In the genomic region with DNA sequence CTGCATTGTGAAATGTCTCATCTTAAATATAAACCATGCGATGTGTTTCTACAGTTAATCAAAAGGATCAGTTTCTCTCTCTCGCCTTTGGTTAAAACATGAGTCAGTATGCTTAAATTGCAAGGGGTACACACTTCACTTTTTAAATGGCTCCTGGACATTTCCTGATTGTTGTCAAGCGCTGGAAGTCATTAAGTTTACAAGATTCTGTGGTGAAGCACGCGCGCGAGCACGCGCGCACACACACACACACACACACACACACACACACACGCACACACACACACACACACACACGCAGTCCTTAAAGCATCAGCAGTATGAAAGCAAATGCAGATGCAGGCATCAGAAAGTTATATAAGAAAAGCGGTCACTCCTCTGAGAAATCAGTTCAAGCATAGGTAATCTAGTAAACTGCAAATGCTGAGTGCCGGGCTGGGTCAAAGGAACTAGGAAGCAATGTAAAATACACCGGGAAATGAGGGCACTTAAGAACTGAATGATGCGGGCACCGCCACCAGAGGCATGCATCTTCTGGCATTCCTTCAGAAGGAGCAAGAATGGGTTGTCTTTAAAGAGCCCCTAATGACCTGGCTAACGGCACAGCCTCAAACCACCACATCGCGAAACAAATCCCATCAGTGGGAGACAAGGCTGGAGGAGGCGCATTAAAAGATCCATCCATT, we compare ENCODE assay signal across 8 mouse cellular contexts. TPM values are rescaled to one million over a fixed set of nuclear protein-coding genes. Genes with fewer than 3 reads are reported as not detected.
DNase-seq lines count a peak whose midpoint lies in the region; ATAC-seq and TF ChIP-seq lines count a peak whose summit lies in the region.

No protein-coding gene starts in this region.

- WGBS in neural tube, embryonic 11.5 days, result 11% methylated on average over 21 of the region's 21 CpGs
- 8% methylated on average over 21 of the region's 21 CpGs for WGBS in forebrain, embryonic 16.5 days
- 4% methylated on average over 21 of the region's 21 CpGs for WGBS in limb, embryonic 13.5 days
- 9% methylated on average over 21 of the region's 21 CpGs for WGBS in midbrain, embryonic 13.5 days

- H3K4me2 ChIP-seq in neural tube, embryonic 11.5 days (ENCODE audit: low read depth), result peak overlapping the region; percentile 63
- peak overlapping the region; percentile 75 for H3K4me2 ChIP-seq in forebrain, embryonic 16.5 days (ENCODE audit: low read length)
- H3K4me2 ChIP-seq in limb, embryonic 13.5 days (replicated peaks), result peak overlapping the region; percentile 82
- peak overlapping the region; percentile 70 for H3K4me2 ChIP-seq in midbrain, embryonic 13.5 days (replicated peaks)

- no peak for TF ChIP-seq CTCF in bone marrow macrophage, adult 2 months (IDR thresholded peaks at IDR 0.05; ENCODE audit: low read depth, low read length)

- H3K27me3 ChIP-seq in neural tube, embryonic 11.5 days (ENCODE audit: control insufficient read depth, insufficient read depth, low read length), result no peaks in the 10 kb centered on the region
- no peaks in the 10 kb centered on the region for H3K27me3 ChIP-seq in forebrain, embryonic 16.5 days (replicated peaks; ENCODE audit: control insufficient read depth, insufficient read depth, low read length)
- no peaks in the 10 kb centered on the region for H3K27me3 ChIP-seq in limb, embryonic 13.5 days
- H3K27me3 ChIP-seq in midbrain, embryonic 13.5 days, result no peaks in the 10 kb centered on the region

- H3K27ac ChIP-seq in neural tube, embryonic 11.5 days (ENCODE audit: low read depth, low read length), result no peak overlapping the region
- peak overlapping the region; percentile 84 for H3K27ac ChIP-seq in bone marrow macrophage, adult 2 months (ENCODE audit: insufficient read depth, low read depth, low read length)
- H3K27ac ChIP-seq in forebrain, embryonic 16.5 days (ENCODE audit: low read length), result no peak overlapping the region; the same call in 1 of the 2 replicates
- peak overlapping the region; percentile 92 for H3K27ac ChIP-seq in limb, embryonic 13.5 days
- H3K27ac ChIP-seq in midbrain, embryonic 13.5 days, result peak overlapping the region; percentile 92

- DNase-seq in neural tube, embryonic 11.5 days (ENCODE audit: low spot score), result no peak
- DNase-seq in neural tube, embryonic 10.5 days (ENCODE audit: extremely low spot score, low spot score), result no peak
- no peak for DNase-seq in urinary bladder, adult 2 months (ENCODE audit: low spot score)
- DNase-seq in adrenal gland, postnatal 10 days, result no peak

- no peaks in the 10 kb centered on the region; the same call in 1 of the 2 replicates for H3K36me3 ChIP-seq in neural tube, embryonic 11.5 days (ENCODE audit: control insufficient read depth, insufficient read depth, low read length)
- H3K36me3 ChIP-seq in forebrain, embryonic 16.5 days (ENCODE audit: control insufficient read depth, insufficient read depth), result peaks cover under 1% of the 10 kb centered on the region; the same call in 1 of the 2 replicates
- H3K36me3 ChIP-seq in limb, embryonic 13.5 days, result peaks cover 11% of the 10 kb centered on the region
- peaks cover 3% of the 10 kb centered on the region for H3K36me3 ChIP-seq in midbrain, embryonic 13.5 days

- peaks cover 7% of the 10 kb centered on the region; the same call in 1 of the 2 replicates for H3K4me1 ChIP-seq in neural tube, embryonic 11.5 days (ENCODE audit: control insufficient read depth, insufficient read depth, low read length)
- H3K4me1 ChIP-seq in bone marrow macrophage, adult 2 months (ENCODE audit: control insufficient read depth, insufficient read depth, low read length), result peaks cover 26% of the 10 kb centered on the region
- H3K4me1 ChIP-seq in forebrain, embryonic 16.5 days (replicated peaks; ENCODE audit: control insufficient read depth, insufficient read depth, low read length), result peaks cover 22% of the 10 kb centered on the region
- peaks cover 28% of the 10 kb centered on the region for H3K4me1 ChIP-seq in limb, embryonic 13.5 days
- peaks cover 39% of the 10 kb centered on the region for H3K4me1 ChIP-seq in midbrain, embryonic 13.5 days (replicated peaks)

- TF ChIP-seq POLR2A in bone marrow macrophage, adult 2 months (IDR thresholded peaks at IDR 0.05; ENCODE audit: borderline replicate concordance, low read depth, low read length), result no peak

- H3K9me3 ChIP-seq in neural tube, embryonic 11.5 days (ENCODE audit: control insufficient read depth, low read length), result no peaks in the 10 kb centered on the region
- no peaks in the 10 kb centered on the region for H3K9me3 ChIP-seq in forebrain, embryonic 16.5 days (ENCODE audit: control insufficient read depth, low read length)
- H3K9me3 ChIP-seq in limb, embryonic 13.5 days, result no peaks in the 10 kb centered on the region
- no peaks in the 10 kb centered on the region for H3K9me3 ChIP-seq in midbrain, embryonic 13.5 days

- H3K9ac ChIP-seq in neural tube, embryonic 11.5 days (ENCODE audit: low read length), result peak overlapping the region; percentile 72
- H3K9ac ChIP-seq in forebrain, embryonic 16.5 days (replicated peaks; ENCODE audit: low read depth, low read length), result peak overlapping the region; percentile 90
- H3K9ac ChIP-seq in limb, embryonic 13.5 days, result peak overlapping the region; percentile 82
- peak overlapping the region; percentile 90 for H3K9ac ChIP-seq in midbrain, embryonic 13.5 days (replicated peaks)

- no peak for ATAC-seq in neural tube, embryonic 11.5 days (ENCODE audit: insufficient read depth, low FRiP score, low TSS enrichment)
- ATAC-seq in forebrain, embryonic 16.5 days, result peak; percentile 26; the same call in 1 of the 2 replicates
- peak; percentile 13; the same call in 1 of the 2 replicates for ATAC-seq in limb, embryonic 13.5 days (ENCODE audit: low FRiP score, low read depth)
- ATAC-seq in midbrain, embryonic 13.5 days, result no peak

- peak overlapping the region; percentile 59 for H3K4me3 ChIP-seq in neural tube, embryonic 11.5 days (ENCODE audit: low read depth, low read length)
- H3K4me3 ChIP-seq in bone marrow macrophage, adult 2 months (ENCODE audit: insufficient read depth, low read length), result peak overlapping the region; percentile 81
- H3K4me3 ChIP-seq in forebrain, embryonic 16.5 days (replicated peaks; ENCODE audit: low read length), result peak overlapping the region; percentile 86
- peak overlapping the region; percentile 89 for H3K4me3 ChIP-seq in limb, embryonic 13.5 days
- H3K4me3 ChIP-seq in midbrain, embryonic 13.5 days (replicated peaks), result peak overlapping the region; percentile 97

RNA-seq across cellular contexts. Expression of gene Ttc17, which starts 0.9 kb away (rescaled TPM):
- polyA plus RNA-seq in neural tube, embryonic 11.5 days (2014; fragmentation: Nextera tagmentation; extraction: Ambion mirVana), result 13.7 and 14.5 TPM in 2 replicates
- polyA plus RNA-seq in bone marrow macrophage, adult 2 months (2012; ENCODE audit: insufficient read depth, insufficient read length, missing spikeins), result 34.5 and 38.7 TPM in 2 replicates
- polyA plus RNA-seq in forebrain, embryonic 16.5 days (2015; fragmentation: Nextera tagmentation; extraction: Ambion mirVana), result 24.3 and 25.0 TPM in 2 replicates
- polyA plus RNA-seq in limb, embryonic 13.5 days (2015; fragmentation: Nextera tagmentation; extraction: Ambion mirVana), result 15.7 and 20.0 TPM in 2 replicates
- 21.7 and 22.7 TPM in 2 replicates for polyA plus RNA-seq in midbrain, embryonic 13.5 days (2015; fragmentation: Nextera tagmentation; extraction: Ambion mirVana)
- polyA plus RNA-seq in urinary bladder, adult 2 months (2012; rRNA removed), result 17.8 and 20.3 TPM in 2 replicates
- 10 to 100 TPM; 26.7 to 28.0 TPM for total RNA-seq in adrenal gland, postnatal 10 days (2021)

RNA-seq across cellular contexts. Expression of gene Api5, which starts 32.4 kb away (rescaled TPM):
- polyA plus RNA-seq in neural tube, embryonic 11.5 days (2014; fragmentation: Nextera tagmentation; extraction: Ambion mirVana), result 229 and 238 TPM in 2 replicates
- 59.2 and 59.6 TPM in 2 replicates for polyA plus RNA-seq in bone marrow macrophage, adult 2 months (2012; ENCODE audit: insufficient read depth, insufficient read length, missing spikeins)
- 129 and 143 TPM in 2 replicates for polyA plus RNA-seq in forebrain, embryonic 16.5 days (2015; fragmentation: Nextera tagmentation; extraction: Ambion mirVana)
- 155 and 165 TPM in 2 replicates for polyA plus RNA-seq in limb, embryonic 13.5 days (2015; fragmentation: Nextera tagmentation; extraction: Ambion mirVana)
- 135 and 143 TPM in 2 replicates for polyA plus RNA-seq in midbrain, embryonic 13.5 days (2015; fragmentation: Nextera tagmentation; extraction: Ambion mirVana)
- polyA plus RNA-seq in urinary bladder, adult 2 months (2012; rRNA removed), result 57.3 and 59.2 TPM in 2 replicates
- total RNA-seq in adrenal gland, postnatal 10 days (2021), result 10 to 100 TPM; 65.4 to 65.9 TPM

Comparison
In these comparisons a context has a peak if more than half of its experiments do, and no peak if none do; other contexts are left out.
1. ATAC-seq: peak in forebrain, embryonic 16.5 days (single experiment) and limb, embryonic 13.5 days (single experiment); none in neural tube, embryonic 11.5 days (single experiment) and midbrain, embryonic 13.5 days (single experiment).
2. H3K27ac ChIP-seq: peak in bone marrow macrophage, adult 2 months (single experiment), limb, embryonic 13.5 days (single experiment) and midbrain, embryonic 13.5 days (single experiment); none in neural tube, embryonic 11.5 days (single experiment) and forebrain, embryonic 16.5 days (single experiment).
3. Peak in every context shown above with its lines, with median percentiles within 50 percentile points of each other: H3K4me2 ChIP-seq, H3K4me3 ChIP-seq and H3K9ac ChIP-seq.